Mouse (Mus musculus) heart, adult 2 months (tissue): ENCODE measurements around the gene Best1.

Experiments
- CTCF ChIP-seq: fragments of 200-600 bp; IDR thresholded peaks from 2 replicates; pipeline ENCODE4 v1.8.1; 2022; ENCODE audit warnings: antibody characterized with exemption, mild to moderate bottlenecking, moderate library complexity
- EP300 ChIP-seq: fragments of 200-500 bp; IDR thresholded peaks from 2 replicates; pipeline ENCODE4 v1.6.1; 2011; ENCODE audit warnings: low read depth, low read length, control low read depth; ENCODE audit not compliant: insufficient read depth
- POLR2A ChIP-seq: fragments of 200-500 bp; IDR thresholded peaks from 2 replicates; pipeline ENCODE4 v1.6.1; 2011; ENCODE audit warnings: mild to moderate bottlenecking, low read depth, low read length, control low read depth; ENCODE audit not compliant: insufficient read depth

GRCm38 (mm10) chr19:10014824-10015223, 13.4 kb upstream of the Best1 start:
- no peak for TF ChIP-seq CTCF
- no peak for TF ChIP-seq POLR2A
- no peak for TF ChIP-seq EP300
